Mouse (Mus musculus) CH12F3 (cell line): Measurements from ENCODE around the gene A730015C16Rik.

Experiments used
- in situ Hi-C: fragments of 300-500 bp; cut with MboI; formaldehyde crosslinking; loops from 2 replicates; pipeline ENCODE4 v1.14.3; 2020; ENCODE audit warnings: low sequenced_read_pairs

A730015C16Rik gene

GRCm38 (mm10) chr4:108848505-108848848, at the start of gene A730015C16Rik:
Gene A730015C16Rik, minus strand, starts transcription at chr4:108848619.
- in situ Hi-C loops: no loop called here

GRCm38 (mm10) chr4:108890876-108891275, 42.5 kb upstream of the A730015C16Rik start:
- in situ Hi-C loops: no loop called here

- in situ Hi-C loops: no loop called here
Observed at GRCm38 (mm10) chr4:108887456-108887855, 39.0 kb upstream of the A730015C16Rik start.

- in situ Hi-C loops: no loop called here
Observed at GRCm38 (mm10) chr4:108883815-108884214, 35.4 kb upstream of the A730015C16Rik start.

- in situ Hi-C loops: no loop called here
Observed at GRCm38 (mm10) chr4:108878963-108879822, 30.8 kb upstream of the A730015C16Rik start, which contains the start of gene Rab3b. Gene Rab3b, plus strand, starts transcription at chr4:108879063.

GRCm38 (mm10) chr4:108877901-108878300, 29.5 kb upstream of the A730015C16Rik start:
- in situ Hi-C loops: no loop called here

GRCm38 (mm10) chr4:108873746-108874145, 25.3 kb upstream of the A730015C16Rik start:
- in situ Hi-C loops: loop anchor here (5.0 to 25.0 kb wide), 2 partner anchors 99 to 289 kb away; no protein-coding TSS in a partner anchor

GRCm38 (mm10) chr4:108869730-108870374, 21.4 kb upstream of the A730015C16Rik start:
- in situ Hi-C loops: loop anchor here (5.0 to 25.0 kb wide), 2 partner anchors 102 to 292 kb away; no protein-coding TSS in a partner anchor

GRCm38 (mm10) chr4:108866806-108867205, 18.4 kb upstream of the A730015C16Rik start:
- in situ Hi-C loops: loop anchor here (25.0 kb wide), 1 partner anchor 295 kb away; no protein-coding TSS in a partner anchor

GRCm38 (mm10) chr4:108847715-108848504, 509 bp downstream of the A730015C16Rik start, which contains the start of gene Kti12:
Gene Kti12, plus strand, starts transcription at chr4:108847785.
- in situ Hi-C loops: no loop called here

GRCm38 (mm10) chr4:108845824-108846569, 2.4 kb downstream of the A730015C16Rik start:
- in situ Hi-C loops: no loop called here

GRCm38 (mm10) chr4:108843336-108843735, 5.1 kb downstream of the A730015C16Rik start:
- in situ Hi-C loops: no loop called here

- in situ Hi-C loops: no loop called here
Observed at GRCm38 (mm10) chr4:108841920-108842578, 6.4 kb downstream of the A730015C16Rik start.

- in situ Hi-C loops: no loop called here
Observed at GRCm38 (mm10) chr4:108838031-108838430, 10.4 kb downstream of the A730015C16Rik start.

- in situ Hi-C loops: no loop called here
Observed at GRCm38 (mm10) chr4:108835496-108835895, 12.9 kb downstream of the A730015C16Rik start.

GRCm38 (mm10) chr4:108834971-108835311, 13.5 kb downstream of the A730015C16Rik start:
- in situ Hi-C loops: no loop called here

- in situ Hi-C loops: no loop called here
Observed at GRCm38 (mm10) chr4:108834115-108834970, 14.1 kb downstream of the A730015C16Rik start, which contains the start of gene Txndc12. Gene Txndc12, plus strand, starts transcription at chr4:108834601.

- in situ Hi-C loops: no loop called here
Observed at GRCm38 (mm10) chr4:108833828-108834114, 14.6 kb downstream of the A730015C16Rik start.
